ENCODE assay signal across 25 mouse cellular contexts in genomic region chr10:37212350-37213035, GRCm38 (mm10).
DNase-seq lines count a peak whose midpoint lies in the region; ATAC-seq and TF ChIP-seq lines count a peak whose summit lies in the region.
"Had no signal": no experiment of that assay in that cellular context is flagged by ENCODE, and none has a peak within 500 bp of the region (broad histone marks: within the 10 kb centered on the region; RNA-seq: fewer than 3 reads in every experiment).

No protein-coding gene starts in this region.

- no peaks in the 10 kb centered on the region for H3K79me2 ChIP-seq in MEL (ENCODE audit: control insufficient read depth, insufficient read depth, low read length, poor library complexity)

- ATAC-seq in midbrain, embryonic 14.5 days (ENCODE audit: low FRiP score, low TSS enrichment) = no peak
- ATAC-seq: activated CD4-positive, CD25-positive, alpha-beta regulatory T cell, adult 4 months; forebrain, embryonic 13.5 days; forebrain, embryonic 16.5 days; intestine, embryonic 15.5 days; Patski had no signal

- H3K27me3 ChIP-seq in ES-Bruce4 (ENCODE audit: control insufficient read depth, insufficient read depth, low read length, poor library complexity, severe bottlenecking) (no peaks in the 10 kb centered on the region), MEL (ENCODE audit: control insufficient read depth in 1 of 2, insufficient read depth in 2 of 2, low read length in 2 of 2) (no peaks in the 10 kb centered on the region)
- no peaks in the 10 kb centered on the region for H3K27me3 ChIP-seq in midbrain, embryonic 14.5 days (ENCODE audit: control insufficient read depth, insufficient read depth, low read length)
- H3K27me3 ChIP-seq: forebrain, embryonic 13.5 days; heart, embryonic 12.5 days; heart, embryonic 15.5 days; intestine, embryonic 15.5 days; Patski had no signal

- TF ChIP-seq POLR2A in ES-Bruce4 (IDR thresholded peaks at IDR 0.05; ENCODE audit: insufficient read depth, low read length) (no peak), MEL (IDR thresholded peaks at IDR 0.05; ENCODE audit: control insufficient read depth in 1 of 2, insufficient read depth in 1 of 2, low read depth in 1 of 2, low read length in 2 of 2, poor library complexity in 1 of 2) (no peak)

- H3K4me2 ChIP-seq in midbrain, embryonic 14.5 days (ENCODE audit: low read length) = no peak overlapping the region
- H3K4me2 ChIP-seq: forebrain, embryonic 13.5 days; heart, embryonic 12.5 days; heart, embryonic 15.5 days; hindbrain, embryonic 14.5 days; intestine, embryonic 15.5 days had no signal

- intact Hi-C loops in heart, postnatal 25 days (cut with DNase I) = no loop called here

- 44% methylated on average over 1 of the region's 1 CpGs for WGBS in midbrain, embryonic 14.5 days

- H3K4me3 ChIP-seq in ES-Bruce4 (ENCODE audit: low read depth, low read length) (no peak overlapping the region), MEL (ENCODE audit: control insufficient read depth in 1 of 2, insufficient read depth in 1 of 2, low read depth in 2 of 2, low read length in 2 of 2) (no peak overlapping the region)
- H3K4me3 ChIP-seq in midbrain, embryonic 14.5 days (replicated peaks; ENCODE audit: low read depth, low read length) = no peak overlapping the region
- H3K4me3 ChIP-seq: forebrain, embryonic 10.5 days; forebrain, embryonic 13.5 days; heart, embryonic 12.5 days; heart, embryonic 15.5 days; intestine, embryonic 15.5 days had no signal

- no peaks in the 10 kb centered on the region for H3K9me3 ChIP-seq in ES-Bruce4 (replicated peaks; ENCODE audit: control insufficient read depth, insufficient read depth, low read length, poor library complexity, severe bottlenecking)
- no peaks in the 10 kb centered on the region for H3K9me3 ChIP-seq in MEL (replicated peaks; ENCODE audit: insufficient read depth, low read length)
- no peaks in the 10 kb centered on the region for H3K9me3 ChIP-seq in midbrain, embryonic 14.5 days (ENCODE audit: control insufficient read depth, low read length)
- H3K9me3 ChIP-seq: forebrain, embryonic 10.5 days; forebrain, embryonic 13.5 days; heart, embryonic 12.5 days; heart, embryonic 15.5 days; intestine, embryonic 15.5 days had no signal

- H3K9ac ChIP-seq in ES-Bruce4 (ENCODE audit: low read depth, poor library complexity, severe bottlenecking) = no peak overlapping the region
- H3K9ac ChIP-seq in MEL (ENCODE audit: control insufficient read depth, low read depth, low read length, poor library complexity, severe bottlenecking) = no peak overlapping the region
- no peak overlapping the region for H3K9ac ChIP-seq in midbrain, embryonic 14.5 days (replicated peaks; ENCODE audit: low read length)
- H3K9ac ChIP-seq: forebrain, embryonic 13.5 days; heart, embryonic 12.5 days; heart, embryonic 15.5 days; hindbrain, embryonic 14.5 days; intestine, embryonic 15.5 days had no signal

- TF ChIP-seq RAD21 in MEL (IDR thresholded peaks at IDR 0.05; ENCODE audit: low read depth, low read length) = no peak

- TF ChIP-seq EP300 in ES-Bruce4 (IDR thresholded peaks at IDR 0.05; ENCODE audit: insufficient read depth, low read depth, low read length) = no peak
- TF ChIP-seq EP300 in MEL (IDR thresholded peaks at IDR 0.05; ENCODE audit: low read depth in 1 of 2, low read length in 2 of 2) = no peak

- DNase-seq in heart, adult 11 months = peak; percentile 70
- no peak for DNase-seq in heart, postnatal 25 days (ENCODE audit: low spot score)
- DNase-seq in MEL (ENCODE audit: low read depth, low spot score) = no peak
- no peak for DNase-seq in midbrain, embryonic 14.5 days
- DNase-seq in urinary bladder, adult 18-20 months (ENCODE audit: low spot score in 2 of 2) = no peak
- DNase-seq: adrenal gland, adult 8-10 months; adrenal gland, postnatal 25 days; cerebellum, adult 18-20 months; cerebellum, adult 9-10 months; cerebellum, postnatal 14 days; gastrocnemius, postnatal 10 days; heart, adult 18-20 months; heart, postnatal 10 days; heart, postnatal 4 days; kidney, adult 18-20 months had no signal

- no peaks in the 10 kb centered on the region for H3K36me3 ChIP-seq in ES-Bruce4 (ENCODE audit: control insufficient read depth, insufficient read depth, low read length, poor library complexity, severe bottlenecking)
- H3K36me3 ChIP-seq in MEL (ENCODE audit: control insufficient read depth in 1 of 2, insufficient read depth in 2 of 2, low read length in 2 of 2) = no peaks in the 10 kb centered on the region; a peak in 1 of 4 replicates
- H3K36me3 ChIP-seq in midbrain, embryonic 14.5 days (ENCODE audit: control insufficient read depth, insufficient read depth, low read length) = no peaks in the 10 kb centered on the region
- H3K36me3 ChIP-seq: forebrain, embryonic 10.5 days; heart, embryonic 12.5 days; heart, embryonic 15.5 days; intestine, embryonic 15.5 days had no signal

- H3K27ac ChIP-seq in ES-Bruce4 (ENCODE audit: insufficient read depth, low read length) (peak overlapping the region; percentile 89), MEL (ENCODE audit: control insufficient read depth, low read depth, low read length) (no peak overlapping the region)
- no peak overlapping the region for H3K27ac ChIP-seq in midbrain, embryonic 14.5 days (replicated peaks; ENCODE audit: low read depth, low read length)
- H3K27ac ChIP-seq: forebrain, embryonic 10.5 days; forebrain, embryonic 13.5 days; heart, embryonic 15.5 days; hindbrain, embryonic 14.5 days; intestine, embryonic 15.5 days had no signal

- H3K4me1 ChIP-seq in ES-Bruce4 (ENCODE audit: control insufficient read depth, insufficient read depth, low read length) (no peaks in the 10 kb centered on the region), MEL (ENCODE audit: control insufficient read depth in 1 of 2, insufficient read depth in 2 of 2, low read length in 2 of 2) (no peaks in the 10 kb centered on the region; a peak in 1 of 4 replicates)
- no peaks in the 10 kb centered on the region for H3K4me1 ChIP-seq in midbrain, embryonic 14.5 days (ENCODE audit: control insufficient read depth, insufficient read depth, low read length)
- H3K4me1 ChIP-seq: heart, embryonic 12.5 days; heart, embryonic 15.5 days; intestine, embryonic 15.5 days had no signal

- TF ChIP-seq CTCF in ES-Bruce4 (IDR thresholded peaks at IDR 0.05; ENCODE audit: low read depth, low read length) = no peak
- no peak for TF ChIP-seq CTCF in MEL (IDR thresholded peaks at IDR 0.05 in 2 of 3, conservative IDR thresholded peaks at IDR 0.05 in 1 of 3; ENCODE audit: control insufficient read depth in 1 of 3, insufficient read depth in 1 of 3, low read depth in 2 of 3, low read length in 3 of 3, poor library complexity in 1 of 3, severe bottlenecking in 1 of 3)

TF ChIP-seq in MEL, 35 proteins besides CTCF, POLR2A, EP300 and RAD21:
- TF ChIP-seq ETS1 (IDR thresholded peaks at IDR 0.05; ENCODE audit: low read depth, low read length) = 0 out of 2 replicates have a peak, but pooled peaks have one; percentile 37
- TF ChIP-seq SMC3 (IDR thresholded peaks at IDR 0.05; ENCODE audit: low read depth, low read length) = no peak
TF ChIP-seq in MEL: peak in this region for 1.
